Mouse (Mus musculus): ENCODE data around the gene Bckdhb.

DNA sequence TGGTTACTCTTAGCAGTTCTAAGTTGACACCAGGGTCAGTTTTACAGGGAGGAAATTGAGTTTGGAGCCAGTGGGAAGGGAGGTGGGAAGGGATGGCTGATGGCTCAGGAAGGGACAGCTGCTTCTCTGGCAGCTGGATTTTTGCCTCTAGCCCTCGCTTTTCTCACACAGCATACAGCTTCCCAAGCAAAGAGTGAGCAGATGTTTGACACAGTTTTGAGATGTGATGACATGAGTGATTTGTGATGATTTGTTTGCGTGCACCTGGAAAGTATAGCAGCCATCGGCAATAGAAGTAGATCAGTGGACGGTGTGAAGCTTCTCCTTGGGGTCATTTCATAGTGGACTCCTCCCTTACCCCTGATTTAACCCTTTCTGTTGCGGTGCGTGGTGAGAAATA lies 96.2 kb downstream of the Bckdhb start:
- TF ChIP-seq CTCF (conservative IDR thresholded peaks at IDR 0.05; ENCODE audit: low read length) (no peak), NANOG (IDR thresholded peaks at IDR 0.05; ENCODE audit: borderline replicate concordance, low read length) (no peak)
